Mouse (Mus musculus): ENCODE measurements around the gene Slc38a1. TPM values are rescaled to one million over a fixed set of nuclear protein-coding genes. Genes with fewer than 3 reads are reported as not detected.

Slc38a1 gene
- total RNA-seq, 2 experiments from 2014 or later = 67.5 to 93.0 TPM

- no peak for ATAC-seq (replicated peaks; ENCODE audit: poor library complexity, severe bottlenecking)
Observed at GRCm38 (mm10) chr15:96622376-96622775, 20.3 kb downstream of the Slc38a1 start.

GRCm38 (mm10) chr15:96621686-96622085 is 21.0 kb downstream of the Slc38a1 start:
- ATAC-seq (replicated peaks; ENCODE audit: poor library complexity, severe bottlenecking) = no peak

GRCm38 (mm10) chr15:96617555-96617954 is 25.2 kb downstream of the Slc38a1 start:
- no peak for ATAC-seq (replicated peaks; ENCODE audit: poor library complexity, severe bottlenecking)

GRCm38 (mm10) chr15:96608671-96609070 is 34.0 kb downstream of the Slc38a1 start:
- ATAC-seq (replicated peaks; ENCODE audit: poor library complexity, severe bottlenecking) = no peak

- ATAC-seq (replicated peaks; ENCODE audit: poor library complexity, severe bottlenecking) = no peak
Observed at GRCm38 (mm10) chr15:96607422-96607821, 35.3 kb downstream of the Slc38a1 start.

GRCm38 (mm10) chr15:96604282-96604681 is 38.4 kb downstream of the Slc38a1 start:
- ATAC-seq (replicated peaks; ENCODE audit: poor library complexity, severe bottlenecking) = no peak

GRCm38 (mm10) chr15:96602043-96602442 is 40.7 kb downstream of the Slc38a1 start:
- no peak for ATAC-seq (replicated peaks; ENCODE audit: poor library complexity, severe bottlenecking)

GRCm38 (mm10) chr15:96599852-96600781 is 42.6 kb downstream of the Slc38a1 start:
- ATAC-seq (replicated peaks; ENCODE audit: poor library complexity, severe bottlenecking) = no peak

- peak; percentile 80 for ATAC-seq (replicated peaks; ENCODE audit: poor library complexity, severe bottlenecking)
Observed at GRCm38 (mm10) chr15:96598888-96599578, 43.7 kb downstream of the Slc38a1 start.

GRCm38 (mm10) chr15:96597116-96597515 is 45.6 kb downstream of the Slc38a1 start:
- ATAC-seq (replicated peaks; ENCODE audit: poor library complexity, severe bottlenecking) = no peak

GRCm38 (mm10) chr15:96594316-96594715 is 48.4 kb downstream of the Slc38a1 start:
- peak; percentile 54 for ATAC-seq (replicated peaks; ENCODE audit: poor library complexity, severe bottlenecking)

- peak; percentile 71 for ATAC-seq (replicated peaks; ENCODE audit: poor library complexity, severe bottlenecking)
Observed at GRCm38 (mm10) chr15:96593866-96594265, 48.8 kb downstream of the Slc38a1 start.

- ATAC-seq (replicated peaks; ENCODE audit: poor library complexity, severe bottlenecking) = peak; percentile 31
Observed at GRCm38 (mm10) chr15:96593457-96593856, 49.3 kb downstream of the Slc38a1 start.

GRCm38 (mm10) chr15:96592976-96593375 is 49.7 kb downstream of the Slc38a1 start:
- ATAC-seq (replicated peaks; ENCODE audit: poor library complexity, severe bottlenecking) = peak; percentile 79

GRCm38 (mm10) chr15:96591876-96592417 is 50.8 kb downstream of the Slc38a1 start:
- ATAC-seq (replicated peaks; ENCODE audit: poor library complexity, severe bottlenecking) = no peak

GRCm38 (mm10) chr15:96588996-96589657 is 53.6 kb downstream of the Slc38a1 start:
- ATAC-seq (replicated peaks; ENCODE audit: poor library complexity, severe bottlenecking) = no peak

- ATAC-seq (replicated peaks; ENCODE audit: poor library complexity, severe bottlenecking) = no peak
Observed at GRCm38 (mm10) chr15:96587998-96588397, 54.7 kb downstream of the Slc38a1 start.

GRCm38 (mm10) chr15:96583371-96584008 is 59.2 kb downstream of the Slc38a1 start:
- ATAC-seq (replicated peaks; ENCODE audit: poor library complexity, severe bottlenecking) = no peak

- ATAC-seq (replicated peaks; ENCODE audit: poor library complexity, severe bottlenecking) = no peak
Observed at GRCm38 (mm10) chr15:96576998-96577397, 65.7 kb downstream of the Slc38a1 start.

- ATAC-seq (replicated peaks; ENCODE audit: poor library complexity, severe bottlenecking) = no peak
Observed at GRCm38 (mm10) chr15:96568983-96569363, 73.7 kb downstream of the Slc38a1 start.
